Mouse (Mus musculus): Measurements from ENCODE around the gene B3galt1.

GRCm38 (mm10) chr2:67627667-67628066 is 62.0 kb downstream of the B3galt1 start:
- TF ChIP-seq GATA1 (IDR thresholded peaks at IDR 0.05; ENCODE audit: borderline replicate concordance, low read length), result no peak
- no peak for TF ChIP-seq FLI1 (IDR thresholded peaks at IDR 0.05; ENCODE audit: low read length)
